Mouse (Mus musculus) heart, postnatal 0 days (tissue): ENCODE data around the gene Cdkl3. TPM values are rescaled to one million over a fixed set of nuclear protein-coding genes. Genes with fewer than 3 reads are reported as not detected.
A peak's percentile ranks its signal among the peaks of the same experiment; 100 is the strongest.

Experiments used
- ATAC-seq: fragments of 200-750 bp; cut with Nextera tagmentation; 2 replicates; pipeline ENCODE4 v1.8.0; 2017; ENCODE audit warnings: low read depth, moderate number of reproducible peaks, moderate library complexity; ENCODE audit not compliant: insufficient read depth
- DNase-seq: peaks from one replicate; pipeline ENCODE4 v3.0.0-alpha.2; 2016; ENCODE audit warnings: low spot score
- H3K27ac ChIP-seq: fragments of 300-500 bp; sonication (generic); 2 replicates; pipeline ENCODE4 v1.5.1; 2014; ENCODE audit warnings: low read depth, mild to moderate bottlenecking
- H3K27me3 ChIP-seq: fragments of 300-500 bp; sonication (generic); 2 replicates; pipeline ENCODE4 v1.6.1; 2014; ENCODE audit warnings: low read length, mixed read lengths; ENCODE audit not compliant: control insufficient read depth, insufficient read depth
- H3K36me3 ChIP-seq: fragments of 300-500 bp; sonication (generic); replicated peaks from 2 replicates; pipeline ENCODE4 v1.6.1; 2014; ENCODE audit warnings: low read length, mixed read lengths; ENCODE audit not compliant: control insufficient read depth, insufficient read depth
- H3K4me1 ChIP-seq: fragments of 300-500 bp; sonication (generic); 2 replicates; pipeline ENCODE4 v1.6.1; 2014; ENCODE audit warnings: antibody characterized with exemption; ENCODE audit not compliant: control insufficient read depth, insufficient read depth
- H3K4me2 ChIP-seq: fragments of 300-500 bp; sonication (generic); 2 replicates; pipeline ENCODE4 v1.6.1; 2014; ENCODE audit warnings: low read depth, mild to moderate bottlenecking, low read length, moderate library complexity
- H3K4me3 ChIP-seq: fragments of 300-500 bp; sonication (generic); 2 replicates; pipeline ENCODE4 v1.5.1; 2014; ENCODE audit warnings: low read depth, low read length
- H3K9ac ChIP-seq: fragments of 300-500 bp; sonication (generic); replicated peaks from 2 replicates; pipeline ENCODE4 v1.6.1; 2014; ENCODE audit warnings: low read depth, low read length, mixed read lengths
- H3K9me3 ChIP-seq: fragments of 300-500 bp; sonication (generic); replicated peaks from 2 replicates; pipeline ENCODE4 v1.6.1; 2016; ENCODE audit warnings: low read length; ENCODE audit not compliant: control insufficient read depth
- CTCF ChIP-seq: IDR thresholded peaks from 2 replicates; pipeline ENCODE4 v1.5.1; 2016; ENCODE audit warnings: antibody characterized with exemption, control low read depth, low read depth
- EP300 ChIP-seq: IDR thresholded peaks from 2 replicates; pipeline ENCODE4 v1.6.1; 2016; ENCODE audit warnings: antibody characterized with exemption, low read depth
- WGBS: fragments of 180-500 bp; shearing (Covaris S2); extraction: QIAGEN DNeasy Blood & Tissue Kit; methylation state at CpG from one replicate; pipeline ENCODE4 v1.1.7; 2014; 5-methylcytosine and 5-hydroxymethylcytosine counted together
- polyA plus RNA-seq: library from polyadenylated mRNA; unstranded; fragments of >200 nt; fragmentation: Nextera tagmentation; extraction: Ambion mirVana; gene quantifications from 2 replicates; pipeline ENCODE4 v1.2.1, GENCODE M21; 2015
- total RNA-seq: library from RNA; depleted of rRNA; stranded (reverse); fragments of >200 nt; gene quantifications from 2 replicates; pipeline ENCODE4 v1.2.3, GENCODE M21; 2014; ENCODE audit warnings: low replicate concordance

Cdkl3 gene
- total and polyA plus RNA-seq, 2 experiments from 2014 or later = 2.3 to 13.1 TPM

DNA sequence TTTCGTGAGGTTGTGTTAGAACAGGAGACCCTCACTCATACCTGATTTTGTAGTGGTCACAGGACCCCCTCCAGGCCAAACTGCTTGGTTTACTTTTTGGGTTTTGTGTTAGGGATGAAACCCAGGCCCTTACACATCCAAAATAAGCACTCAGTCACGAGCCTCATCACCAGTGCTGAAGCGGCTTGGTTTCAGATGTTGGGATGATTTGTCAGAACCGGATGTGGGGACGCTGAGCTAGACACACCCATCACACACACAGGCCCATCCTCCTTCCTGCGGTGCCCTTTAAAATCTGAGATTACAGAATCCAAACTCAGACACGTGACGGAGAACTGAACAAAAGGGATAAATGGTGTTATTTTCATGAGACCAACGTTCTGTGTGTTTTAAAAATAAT, 35.1 kb upstream of the Cdkl3 start:
- H3K27me3 ChIP-seq = no peaks in the 10 kb centered on the region
- H3K9ac ChIP-seq = no peak overlapping the region
- H3K9me3 ChIP-seq = no peaks in the 10 kb centered on the region
- WGBS = 90% methylated on average over 9 of the region's 9 CpGs
- H3K27ac ChIP-seq = no peak overlapping the region
- TF ChIP-seq EP300 (no peak), CTCF (no peak)
- no peak for ATAC-seq
- H3K4me1 ChIP-seq = peaks cover 8% of the 10 kb centered on the region
- DNase-seq = no peak
- peaks cover 38% of the 10 kb centered on the region for H3K36me3 ChIP-seq
- no peak overlapping the region for H3K4me3 ChIP-seq
- no peak overlapping the region for H3K4me2 ChIP-seq

DNA sequence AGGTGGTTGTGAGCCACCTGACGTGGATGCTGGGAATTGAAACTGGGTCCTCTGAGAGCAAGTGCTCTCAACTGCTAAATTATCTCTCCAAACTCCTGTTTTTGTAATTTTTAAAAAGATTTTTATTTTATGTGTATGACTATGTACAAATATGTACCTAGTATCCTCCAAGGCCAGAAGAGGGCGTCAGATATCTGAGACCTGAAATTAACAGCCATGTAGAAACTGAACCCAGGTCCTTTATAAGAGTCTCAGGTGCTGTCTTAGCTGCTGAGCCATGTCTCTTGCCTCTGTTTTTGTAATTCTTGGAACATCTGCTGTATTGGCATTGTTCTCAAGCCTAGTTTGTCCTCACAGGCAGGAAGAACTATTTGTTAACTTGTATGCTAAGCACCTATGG, 34.5 kb upstream of the Cdkl3 start:
- Histone ChIP-seq H3K27ac (no peak overlapping the region), H3K27me3 (no peaks in the 10 kb centered on the region), H3K4me3 (no peak overlapping the region), H3K4me2 (no peak overlapping the region), H3K36me3 (peaks cover 42% of the 10 kb centered on the region), H3K4me1 (peaks cover 8% of the 10 kb centered on the region), H3K9ac (no peak overlapping the region), H3K9me3 (no peaks in the 10 kb centered on the region)
- TF ChIP-seq EP300 = no peak
- no peak for TF ChIP-seq CTCF
- ATAC-seq (no peak), DNase-seq (no peak)
- 93% methylated on average over 2 of the region's 2 CpGs for WGBS

GRCm38 (mm10) chr11:51971644-51972043, 32.4 kb upstream of the Cdkl3 start:
- Histone ChIP-seq H3K4me2 (no peak overlapping the region), H3K4me3 (no peak overlapping the region), H3K9me3 (no peaks in the 10 kb centered on the region), H3K9ac (no peak overlapping the region), H3K4me1 (peaks cover 13% of the 10 kb centered on the region), H3K27me3 (no peaks in the 10 kb centered on the region), H3K36me3 (peaks cover 48% of the 10 kb centered on the region), H3K27ac (no peak overlapping the region)
- ATAC-seq (no peak), DNase-seq (no peak)
- no peak for TF ChIP-seq CTCF
- TF ChIP-seq EP300 = no peak
- WGBS = 91% methylated on average over 6 of the region's 6 CpGs

- under 1% methylated on average over 28 of the region's 29 CpGs for WGBS
- ATAC-seq (peak; percentile 7), DNase-seq (peak; percentile 57)
- H3K4me1 ChIP-seq = peaks cover 23% of the 10 kb centered on the region
- peak overlapping the region; percentile 77 for H3K4me2 ChIP-seq
- TF ChIP-seq EP300 (no peak), CTCF (no peak)
- H3K27ac ChIP-seq = peak overlapping the region; percentile 97
- H3K27me3 ChIP-seq = no peaks in the 10 kb centered on the region
- peak overlapping the region; percentile 97 for H3K9ac ChIP-seq
- peak overlapping the region; percentile 91 for H3K4me3 ChIP-seq
- no peaks in the 10 kb centered on the region for H3K9me3 ChIP-seq
- H3K36me3 ChIP-seq = peaks cover 30% of the 10 kb centered on the region
Measured at GRCm38 (mm10) chr11:51999611-52000289, 4.3 kb upstream of the Cdkl3 start.

- peak; percentile 78 for ATAC-seq
Measured at GRCm38 (mm10) chr11:52000290-52000962, 3.6 kb upstream of the Cdkl3 start, which contains the start of gene Ube2b. Gene Ube2b (minus strand): TSS chr11:52000762.

More at GRCm38 (mm10) chr11:52000290-52000962, 3.6 kb upstream of the Cdkl3 start, which contains the start of gene Ube2b:
- peaks cover 23% of the 10 kb centered on the region for H3K36me3 ChIP-seq
- DNase-seq = peak; percentile 99
- peak within 1 kb of the TSS; percentile 91 for H3K4me3 ChIP-seq
- peak; percentile 91 for TF ChIP-seq EP300
- TF ChIP-seq CTCF = no peak
- no peaks in the 10 kb centered on the region for H3K27me3 ChIP-seq
- peaks cover 26% of the 10 kb centered on the region for H3K4me1 ChIP-seq
- no peaks in the 10 kb centered on the region for H3K9me3 ChIP-seq
- WGBS = under 1% methylated on average over 50 of the region's 63 CpGs
- H3K4me2 ChIP-seq = peak within 1 kb of the TSS; percentile 77
- peak within 1 kb of the TSS; percentile 97 for H3K9ac ChIP-seq
- peak within 1 kb of the TSS; percentile 97 for H3K27ac ChIP-seq
